Mouse (Mus musculus) kidney, adult 18-20 months (tissue): ENCODE data around the gene Top2a.

Source experiments
- DNase-seq: peaks from one replicate; pipeline ENCODE4 v3.0.0; 2021

The Top2a gene

GRCm38 (mm10) chr11:98981289-98981996 lies 42.5 kb downstream of the Top2a start:
- DNase-seq: no peak

- DNase-seq: no peak
Observed at GRCm38 (mm10) chr11:98979356-98979755, 44.6 kb downstream of the Top2a start.

- DNase-seq: no peak
Observed at GRCm38 (mm10) chr11:98978526-98979148, 45.4 kb downstream of the Top2a start.

- peak; percentile 84 for DNase-seq
Observed at GRCm38 (mm10) chr11:98974871-98975719, 48.9 kb downstream of the Top2a start.

- DNase-seq: no peak
Observed at GRCm38 (mm10) chr11:98974213-98974612, 49.8 kb downstream of the Top2a start.

GRCm38 (mm10) chr11:98973584-98973983 lies 50.4 kb downstream of the Top2a start:
- peak; percentile 51 for DNase-seq

- DNase-seq: no peak
Observed at GRCm38 (mm10) chr11:98972801-98973360, 51.1 kb downstream of the Top2a start.

- DNase-seq: peak; percentile 89
Observed at GRCm38 (mm10) chr11:98972215-98972614, 51.8 kb downstream of the Top2a start.

GRCm38 (mm10) chr11:98971316-98972031 lies 52.5 kb downstream of the Top2a start:
- DNase-seq: peak; percentile 80

GRCm38 (mm10) chr11:98970191-98970925 lies 53.6 kb downstream of the Top2a start:
- DNase-seq: peak; percentile 78

GRCm38 (mm10) chr11:98969496-98969927 lies 54.5 kb downstream of the Top2a start:
- peak; percentile 53 for DNase-seq

GRCm38 (mm10) chr11:98968716-98969495 lies 55.1 kb downstream of the Top2a start:
- no peak for DNase-seq

GRCm38 (mm10) chr11:98968079-98968478 lies 55.9 kb downstream of the Top2a start:
- DNase-seq: no peak

- DNase-seq: peak; percentile 49
Observed at GRCm38 (mm10) chr11:98966499-98967141, 57.4 kb downstream of the Top2a start.

- no peak for DNase-seq
Observed at GRCm38 (mm10) chr11:98965416-98966077, 58.4 kb downstream of the Top2a start.

GRCm38 (mm10) chr11:98964616-98965415 lies 59.2 kb downstream of the Top2a start:
- peak; percentile 69 for DNase-seq

- DNase-seq: no peak
Observed at GRCm38 (mm10) chr11:98964201-98964615, 59.8 kb downstream of the Top2a start.

GRCm38 (mm10) chr11:98963191-98964021 lies 60.6 kb downstream of the Top2a start:
- DNase-seq: peak; percentile 82
